Mouse (Mus musculus) inflammation-experienced regulatory T-cells (primary cell): ENCODE measurements around the gene Olfr718-ps1. TPM values are rescaled to one million over a fixed set of nuclear protein-coding genes. Genes with fewer than 3 reads are reported as not detected.

Experiments
- polyA plus RNA-seq, 2 experiments: library from polyadenylated mRNA; unstranded; fragments of 100-300 nt; shearing (Covaris generic); gene quantifications; one replicate each; pipeline ENCODE4 v1.2.1; 2017

Olfr718-ps1 gene
- under 1 TPM; 0.28 to 0.81 TPM for polyA plus RNA-seq

DNA sequence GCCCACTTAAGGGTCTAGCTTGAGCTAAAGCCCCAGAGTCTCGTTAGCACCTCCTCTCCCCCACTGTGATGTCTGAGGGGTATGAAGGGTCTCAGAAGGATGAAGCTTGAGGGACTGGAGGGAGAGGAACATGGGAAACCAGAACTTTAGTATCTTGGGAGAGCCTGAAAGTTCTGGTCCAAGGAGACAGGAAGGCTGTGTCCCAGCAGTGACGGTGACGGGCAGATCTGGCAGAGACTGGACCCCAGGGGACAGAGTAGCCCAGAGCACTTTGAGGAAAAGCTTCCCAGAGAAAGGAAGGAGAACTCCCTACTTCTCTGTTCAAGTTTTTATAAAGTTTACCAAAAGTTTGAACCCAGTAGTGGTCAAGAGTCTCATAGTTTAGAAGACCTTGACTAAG, at the start of gene Olfr718-ps1:
Olfr718-ps1 (minus strand) TSS at position 101 of the 400 bp plus-strand sequence.

DNA sequence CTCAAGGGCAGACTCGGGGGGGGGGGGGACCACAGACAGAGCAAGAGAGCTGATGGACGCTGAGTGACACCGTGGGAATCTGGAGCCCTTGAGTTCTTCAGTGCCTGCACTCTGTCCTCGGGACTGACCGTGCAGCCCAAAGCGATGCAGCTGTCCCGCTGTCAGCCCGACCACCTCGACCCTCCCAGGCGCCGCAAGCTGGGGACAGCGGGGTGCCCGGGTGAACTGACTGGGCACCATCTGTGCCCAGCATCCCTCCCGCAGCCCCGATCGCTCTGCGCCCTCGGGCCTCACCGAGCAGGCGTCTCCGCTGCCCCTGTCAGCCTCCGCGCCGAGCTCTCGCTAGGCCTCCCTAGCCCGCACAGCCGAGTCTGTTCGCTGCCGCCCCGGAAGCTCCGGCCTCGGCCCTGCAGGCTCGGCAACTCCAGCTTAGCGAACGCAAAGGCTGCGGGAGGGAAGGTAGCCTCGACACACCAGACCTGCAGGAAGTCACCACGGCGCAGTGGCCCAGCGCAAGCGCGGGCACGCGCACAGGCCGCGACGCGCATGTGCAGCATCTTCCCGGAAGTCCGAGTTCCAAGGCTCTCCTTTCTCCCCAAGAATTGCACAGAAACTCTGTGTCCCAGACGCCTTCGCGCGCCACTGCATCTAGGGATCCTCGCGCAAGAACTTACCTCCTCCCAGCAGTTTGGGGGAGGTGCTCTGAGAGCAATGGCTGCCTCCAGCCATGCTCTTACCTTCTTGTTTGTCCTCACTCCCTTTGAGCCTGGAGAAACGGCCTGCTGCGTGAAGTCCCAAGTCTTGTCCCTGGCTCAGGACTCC, 33.1 kb upstream of the Olfr718-ps1 start, which contains the start of the genes Rbak and Spdye4b:
Rbak (minus strand) TSS at position 521 of the 822 bp plus-strand sequence.
Spdye4b (plus strand) TSS at position 763 of the 822 bp plus-strand sequence.

DNA sequence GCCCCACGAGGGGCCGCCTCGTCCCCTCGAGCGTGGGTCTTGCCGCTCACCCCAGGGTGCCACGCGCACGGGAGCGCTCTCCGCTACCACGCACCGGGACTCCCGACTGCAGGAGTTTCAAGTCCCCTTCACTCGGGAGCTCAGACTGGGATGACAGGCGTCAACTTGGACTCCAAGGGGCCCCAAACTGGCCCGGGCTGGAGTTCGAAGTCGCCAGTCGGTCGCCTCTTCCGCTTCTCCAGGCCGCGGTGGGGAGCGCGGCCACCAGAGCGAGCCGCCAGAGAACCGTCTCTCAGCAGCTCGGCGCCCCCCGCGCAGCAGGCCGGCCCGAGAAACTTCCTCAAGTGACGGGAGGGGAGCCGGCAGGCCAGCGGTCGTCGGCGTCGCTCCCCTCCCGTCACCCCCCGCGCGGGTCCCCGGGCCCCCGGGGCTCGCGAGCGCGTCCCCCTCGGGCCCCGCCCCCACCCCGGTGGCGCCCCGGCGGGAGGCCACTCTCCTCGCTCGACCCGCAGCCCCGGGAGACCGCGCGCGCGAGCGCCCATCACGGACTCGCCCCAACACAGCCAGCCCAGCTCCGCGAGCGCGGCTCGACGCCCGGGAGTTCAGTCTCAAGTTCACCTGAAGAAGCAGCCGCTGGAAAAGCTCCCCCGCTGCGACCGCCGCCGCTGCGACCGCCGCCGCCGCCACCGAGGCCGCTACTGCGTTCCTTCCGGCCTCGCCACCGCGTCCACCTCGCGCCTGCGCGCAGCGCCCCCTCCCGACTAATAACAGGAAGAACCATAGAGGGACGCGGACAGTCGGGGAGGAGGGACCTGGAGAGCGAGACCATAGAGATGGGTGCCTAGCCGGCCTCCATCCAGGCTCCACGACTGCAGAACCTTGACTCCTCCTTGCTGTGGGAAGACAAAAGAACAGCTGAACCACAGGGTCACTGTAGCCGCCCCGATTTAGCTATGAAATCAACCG, 34.8 kb downstream of the Olfr718-ps1 start, which contains the start of gene Rnf216:
Rnf216 (minus strand) TSS at position 714 of the 966 bp plus-strand sequence.

Other genes starting within 250 kb of the Olfr718-ps1 start
- 1,000 to 10,000 TPM; 2,441 to 2,707 TPM for gene Actb, start 240.8 kb downstream of the Olfr718-ps1 start, polyA plus RNA-seq
- gene Fscn1, start 187.2 kb downstream of the Olfr718-ps1 start, polyA plus RNA-seq: under 1 TPM; 0.31 to 0.70 TPM
- gene Rnf216, start 34.6 kb downstream of the Olfr718-ps1 start, polyA plus RNA-seq: 10 to 100 TPM; 37.3 to 58.6 TPM
- gene Rbak, start 33.2 kb upstream of the Olfr718-ps1 start, polyA plus RNA-seq: 10 to 100 TPM; 15.8 to 16.5 TPM
- 1 to 10 TPM in 1 of 2 experiments, under 1 TPM in 1; 0.18 to 1.6 TPM for gene Spdye4b, start 33.4 kb upstream of the Olfr718-ps1 start, polyA plus RNA-seq
- under 1 TPM; 0.17 to 0.21 TPM for gene Spdye4a, start 79.3 kb upstream of the Olfr718-ps1 start, polyA plus RNA-seq
- gene Zfp12, start 87.6 kb upstream of the Olfr718-ps1 start, polyA plus RNA-seq: 10 to 100 TPM; 20.9 to 27.8 TPM
- gene Zfp316, start 122.4 kb upstream of the Olfr718-ps1 start, polyA plus RNA-seq: 1 to 10 TPM; 3.1 to 4.5 TPM
- gene Zfp853, start 146.0 kb upstream of the Olfr718-ps1 start, polyA plus RNA-seq: not detected
- gene E130309D02Rik, start 167.8 kb upstream of the Olfr718-ps1 start, polyA plus RNA-seq: 10 to 100 TPM; 38.4 to 61.0 TPM
- 10 to 100 TPM; 87.8 to 96.0 TPM for gene Zdhhc4, start 181.7 kb upstream of the Olfr718-ps1 start, polyA plus RNA-seq
- 1 to 10 TPM in 1 of 2 experiments, not detected in 1; 1.1 TPM for gene Grid2ip, start 209.8 kb upstream of the Olfr718-ps1 start, polyA plus RNA-seq